Mouse (Mus musculus) lung, adult 2 months (tissue): ENCODE measurements around the gene Timm22. TPM values are rescaled to one million over a fixed set of nuclear protein-coding genes. Genes with fewer than 3 reads are reported as not detected.
A peak's percentile ranks its signal among the peaks of the same experiment; 100 is the strongest.

ENCODE experiments used
- DNase-seq: peaks from one replicate; pipeline ENCODE4 v3.0.0; 2022
- H3K4me1 ChIP-seq: fragments of 200-500 bp; 2 replicates; pipeline ENCODE4 v1.6.1; 2011; ENCODE audit warnings: low read length; ENCODE audit not compliant: control insufficient read depth, insufficient read depth
- H3K4me3 ChIP-seq: fragments of 200-500 bp; replicated peaks from 2 replicates; pipeline ENCODE3; 2011; ENCODE audit warnings: low read depth, mild to moderate bottlenecking, control low read depth, low read length; ENCODE audit errors: extremely low read depth
- CTCF ChIP-seq: fragments of 200-500 bp; IDR thresholded peaks from 2 replicates; pipeline ENCODE4 v1.5.1; 2011; ENCODE audit warnings: mild to moderate bottlenecking, low read length, control low read depth; ENCODE audit not compliant: insufficient read depth
- POLR2A ChIP-seq: fragments of 200-500 bp; IDR thresholded peaks from 2 replicates; pipeline ENCODE4 v1.6.1; 2011; ENCODE audit warnings: low read depth, mild to moderate bottlenecking, control low read depth, low read length, borderline replicate concordance; ENCODE audit errors: extremely low read depth
- WGBS: fragments of 180-500 bp; shearing (Covaris S2); methylation state at CpG from one replicate; pipeline ENCODE4 v1.1.7; 2018; 5-methylcytosine and 5-hydroxymethylcytosine counted together
- polyA plus RNA-seq: library from polyadenylated mRNA; depleted of rRNA; stranded (reverse); fragments of >200 nt; gene quantifications from 2 replicates; pipeline ENCODE4 v1.2.3, GENCODE M21; 2012

The Timm22 gene
- polyA plus RNA-seq, 1 experiment = 9.8 TPM

DNA sequence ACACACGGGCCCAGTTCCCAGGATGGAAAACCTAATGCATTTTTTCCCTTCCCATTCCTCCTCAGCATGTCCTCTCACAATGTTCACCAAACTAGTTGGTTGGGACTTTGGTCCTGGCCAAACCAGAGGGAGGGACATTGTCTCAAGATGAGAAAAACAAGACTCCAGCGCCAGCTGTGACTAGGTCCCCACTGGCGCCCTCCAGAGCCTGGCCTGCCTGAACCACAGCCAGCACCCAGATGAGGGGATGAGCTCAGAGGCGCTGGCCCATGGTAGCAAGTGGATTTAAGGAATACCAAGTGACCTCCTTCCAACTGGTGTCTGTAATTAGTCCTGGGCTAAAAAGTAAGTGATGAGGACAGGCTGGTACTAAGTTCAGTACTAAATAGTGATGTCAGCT lies 14.1 kb downstream of the Timm22 start:
- H3K4me1 ChIP-seq = peaks cover 7% of the 10 kb centered on the region
- no peak overlapping the region for H3K4me3 ChIP-seq
- 63% methylated on average over 4 of the region's 4 CpGs for WGBS
- TF ChIP-seq CTCF (no peak), POLR2A (no peak)
- DNase-seq = no peak

DNA sequence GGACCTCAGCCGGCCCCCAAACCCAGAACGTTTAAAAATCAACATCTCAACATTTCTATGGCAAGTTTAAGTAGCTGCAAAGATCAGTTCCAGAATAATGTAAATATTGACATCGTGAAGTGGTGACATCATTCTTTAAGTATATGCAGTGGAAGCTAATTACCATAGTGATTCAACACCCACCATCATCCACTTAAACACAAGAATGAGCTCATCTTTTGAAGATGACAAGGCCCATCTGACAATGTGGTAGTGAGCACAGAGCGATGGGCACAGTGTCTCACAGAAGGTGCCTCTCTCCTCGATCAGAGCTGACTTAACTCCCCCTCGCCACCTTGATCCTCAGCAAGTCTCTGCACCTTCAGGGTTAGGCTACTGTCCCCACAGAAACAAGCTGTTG lies 19.0 kb downstream of the Timm22 start:
- TF ChIP-seq CTCF = no peak
- TF ChIP-seq POLR2A = no peak
- no peak for DNase-seq
- WGBS = 61% methylated on average over 6 of the region's 6 CpGs
- H3K4me1 ChIP-seq = peaks cover 7% of the 10 kb centered on the region
- no peak overlapping the region for H3K4me3 ChIP-seq

DNA sequence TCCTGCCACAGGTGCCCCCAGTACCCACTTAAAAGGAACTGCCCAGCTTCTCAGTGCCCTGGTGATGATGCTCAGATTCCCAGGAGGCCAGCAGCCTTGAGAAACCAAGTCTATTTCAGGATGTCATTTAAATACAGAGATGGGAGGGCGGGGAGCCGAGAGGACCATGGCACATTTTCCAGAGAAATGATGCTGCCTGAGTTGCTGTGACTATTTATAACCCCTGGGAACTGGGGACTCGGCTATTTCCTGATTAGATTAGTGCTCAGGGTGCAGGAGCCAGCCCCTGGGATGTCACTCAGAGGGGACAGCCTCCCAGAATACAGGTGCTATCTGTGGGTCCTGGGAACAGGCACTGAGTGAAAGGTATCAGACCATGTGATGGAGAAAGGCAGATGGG lies 21.0 kb downstream of the Timm22 start:
- TF ChIP-seq POLR2A = no peak
- Histone ChIP-seq H3K4me3 (no peak overlapping the region), H3K4me1 (peaks cover 7% of the 10 kb centered on the region)
- no peak for DNase-seq
- WGBS = 59% methylated on average over 3 of the region's 3 CpGs

DNA sequence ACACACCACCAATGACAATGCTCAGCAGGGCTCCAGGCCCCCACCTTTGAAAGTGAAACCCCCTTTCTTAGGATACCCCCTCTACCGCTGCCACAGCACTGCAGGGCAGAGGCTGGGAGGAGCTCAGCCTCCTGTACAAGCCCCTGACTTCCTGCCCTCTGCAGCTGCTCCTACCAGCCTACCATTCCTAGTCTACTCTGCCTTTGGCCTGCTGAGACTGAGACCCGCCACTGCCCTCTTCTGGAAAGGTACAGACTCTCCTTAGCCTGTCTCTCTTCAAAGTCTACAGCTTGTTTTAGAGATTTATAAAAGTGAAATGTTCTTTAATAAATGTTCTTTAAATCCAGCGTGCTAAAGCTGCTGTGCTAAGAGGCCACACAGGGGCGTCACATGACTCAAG lies 22.3 kb downstream of the Timm22 start:
- H3K4me3 ChIP-seq = no peak overlapping the region
- WGBS = 68% methylated on average over 4 of the region's 4 CpGs
- no peak for TF ChIP-seq POLR2A
- TF ChIP-seq CTCF = no peak
- H3K4me1 ChIP-seq = peaks cover 7% of the 10 kb centered on the region
- DNase-seq = no peak

DNA sequence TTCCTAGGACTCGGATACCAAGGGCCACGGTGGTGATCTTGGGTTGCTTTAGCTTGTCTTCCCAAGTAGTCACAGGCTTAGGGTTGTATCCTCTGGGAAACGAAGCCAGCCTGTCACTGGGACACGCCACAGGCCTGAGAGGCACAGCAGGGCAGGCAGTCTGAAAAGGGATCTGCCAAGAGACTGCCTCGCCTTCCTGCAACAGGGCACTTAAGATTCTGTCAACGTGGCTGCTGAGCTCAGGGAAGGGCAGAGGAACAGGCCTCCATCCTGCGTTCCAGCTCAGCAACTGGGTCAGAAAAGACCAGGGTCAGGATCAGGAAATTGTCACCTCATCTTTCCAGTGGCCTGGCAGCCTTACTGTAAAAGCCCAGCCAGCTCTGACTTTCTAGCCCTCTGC lies 22.8 kb downstream of the Timm22 start:
- 59% methylated on average over 7 of the region's 7 CpGs for WGBS
- Histone ChIP-seq H3K4me3 (no peak overlapping the region), H3K4me1 (peaks cover 7% of the 10 kb centered on the region)
- DNase-seq = no peak
- TF ChIP-seq CTCF (no peak), POLR2A (no peak)

DNA sequence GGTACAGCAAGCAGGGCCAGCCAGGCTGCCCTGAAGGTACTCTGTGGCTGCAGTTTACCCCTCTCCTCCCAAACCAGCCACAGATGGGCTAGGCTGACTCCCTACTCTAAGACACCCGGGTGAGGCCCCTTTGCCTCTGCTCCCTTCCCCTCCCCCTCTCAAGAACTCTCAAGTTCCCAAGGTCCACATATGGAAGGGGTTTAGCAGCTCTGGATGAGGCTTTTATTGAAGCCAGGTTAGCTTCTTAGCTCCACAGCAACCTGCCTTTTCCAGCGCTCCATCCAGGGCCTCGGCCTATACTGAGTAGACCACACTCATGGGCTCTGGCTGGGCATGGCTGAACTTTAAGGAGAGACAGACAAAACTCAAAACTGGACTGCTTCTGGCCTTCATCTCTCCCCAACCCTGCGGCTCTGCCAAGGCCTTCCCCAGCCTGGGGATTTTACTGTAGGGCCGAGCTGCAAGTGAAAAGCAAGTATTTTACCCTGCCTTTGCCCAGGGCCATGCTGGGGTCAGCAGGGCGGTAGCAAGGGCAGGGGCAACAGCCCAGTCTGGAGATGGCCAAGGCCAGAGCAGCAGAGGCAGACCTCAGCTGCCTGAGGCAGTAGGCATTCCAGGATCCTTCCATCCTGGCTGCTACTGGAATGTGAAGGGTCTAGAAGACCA lies 23.3 kb downstream of the Timm22 start:
- Histone ChIP-seq H3K4me1 (peaks cover 5% of the 10 kb centered on the region), H3K4me3 (no peak overlapping the region)
- WGBS = 76% methylated on average over 6 of the region's 6 CpGs
- DNase-seq = no peak
- TF ChIP-seq CTCF (no peak), POLR2A (no peak)

DNA sequence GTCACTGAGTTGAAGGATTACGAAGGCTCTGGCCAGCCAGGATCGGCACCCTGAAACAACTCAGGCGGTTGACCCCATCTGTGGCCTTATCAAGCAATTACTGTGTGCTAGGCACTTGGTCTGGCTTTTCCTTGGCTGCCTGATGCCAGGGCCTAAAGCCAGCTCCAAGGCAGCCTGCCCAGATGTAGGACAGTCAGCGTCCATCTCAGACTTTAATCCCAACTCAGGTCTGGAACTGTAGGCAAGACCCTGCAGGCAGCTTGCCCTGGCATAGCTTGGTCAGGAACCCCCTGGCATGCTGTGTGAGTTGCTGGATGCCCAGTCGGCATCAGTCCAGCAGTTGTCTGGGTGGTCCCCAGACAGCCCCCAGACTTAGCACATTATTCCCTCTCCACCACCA lies 29.3 kb downstream of the Timm22 start:
- DNase-seq = no peak
- peaks cover 2% of the 10 kb centered on the region; the same call in 1 of the 2 replicates for H3K4me1 ChIP-seq
- H3K4me3 ChIP-seq = peak overlapping the region; percentile 20
- TF ChIP-seq CTCF = no peak
- no peak for TF ChIP-seq POLR2A
- WGBS = 65% methylated on average over 5 of the region's 5 CpGs

DNA sequence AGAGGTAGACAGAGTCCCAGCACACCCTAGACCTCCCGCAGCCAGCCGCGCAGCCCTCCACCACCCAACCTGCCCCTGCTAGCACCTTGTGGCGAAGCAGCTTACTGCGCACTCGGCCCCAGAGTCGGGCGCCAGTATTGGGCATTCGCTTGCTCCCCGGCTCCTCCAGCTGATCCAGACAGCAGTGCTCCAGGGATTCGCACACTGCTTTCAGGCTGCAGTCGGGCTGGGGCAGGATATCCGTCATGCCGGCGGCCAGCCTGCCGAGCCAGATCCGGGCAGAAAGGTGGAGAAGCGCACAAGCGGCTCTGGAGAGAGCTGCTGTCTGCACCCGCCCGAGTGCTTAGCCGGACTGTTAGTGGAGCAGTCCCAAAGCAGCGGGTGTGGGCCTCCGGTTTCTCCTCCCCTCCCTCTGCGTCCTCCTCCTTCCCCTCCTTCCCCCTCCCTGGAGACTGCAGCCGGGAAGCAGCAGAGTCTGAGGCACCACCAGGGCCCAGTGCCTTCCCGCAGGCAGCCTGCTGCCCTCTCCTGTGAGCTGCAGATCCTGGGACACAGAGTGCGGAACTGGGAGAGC lies 30.2 kb downstream of the Timm22 start:
- Histone ChIP-seq H3K4me1 (peaks cover 2% of the 10 kb centered on the region; the same call in 1 of the 2 replicates), H3K4me3 (peak overlapping the region; percentile 54)
- no peak for TF ChIP-seq CTCF
- peak; percentile 64; the same call in 1 of the 2 replicates for TF ChIP-seq POLR2A
- DNase-seq = peak; percentile 39
- 21% methylated on average over 28 of the region's 28 CpGs for WGBS

DNA sequence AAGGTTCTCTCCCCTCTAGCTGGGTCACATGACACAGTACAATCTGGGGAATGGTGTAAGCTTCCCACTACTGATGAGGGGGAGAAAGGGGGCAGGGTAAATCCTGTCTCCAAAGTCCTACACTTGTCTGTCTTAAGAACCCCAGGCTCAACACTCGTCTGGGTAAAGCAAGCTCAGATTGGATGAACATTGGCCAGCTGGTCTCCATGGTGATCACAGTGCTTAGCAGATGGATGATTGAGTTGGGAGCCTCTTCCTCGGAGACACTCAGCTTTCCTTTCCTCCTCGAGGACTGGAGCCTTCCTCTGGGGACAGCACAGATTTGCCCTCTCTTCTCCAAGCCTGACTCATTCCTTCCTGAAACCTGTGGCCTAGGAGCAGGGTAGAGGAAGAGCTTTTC lies 32.9 kb downstream of the Timm22 start:
- no peak overlapping the region for H3K4me3 ChIP-seq
- no peak for TF ChIP-seq POLR2A
- no peak for TF ChIP-seq CTCF
- H3K4me1 ChIP-seq = peaks cover 2% of the 10 kb centered on the region; the same call in 1 of the 2 replicates
- WGBS = 47% methylated on average over 3 of the region's 3 CpGs
- no peak for DNase-seq

DNA sequence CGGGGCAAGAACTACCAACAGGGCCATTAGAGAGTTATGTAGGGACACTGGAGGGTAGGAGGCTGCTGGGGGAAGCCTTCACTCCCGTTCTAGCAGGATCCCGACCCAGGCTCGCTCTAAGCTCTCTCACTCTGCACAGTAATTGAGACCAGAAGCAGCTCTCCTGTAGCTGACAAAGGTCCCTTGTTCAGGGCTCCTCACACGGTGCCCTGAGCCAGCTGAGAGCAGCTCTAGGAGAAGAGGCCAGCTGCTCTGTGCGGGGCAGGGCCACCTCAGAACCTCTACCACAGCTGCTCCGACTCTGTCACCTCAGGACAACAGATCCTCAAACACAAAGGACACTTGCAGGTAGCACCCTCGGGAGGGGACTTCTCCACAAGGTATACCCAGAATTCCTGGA lies 38.7 kb downstream of the Timm22 start:
- Histone ChIP-seq H3K4me3 (no peak overlapping the region), H3K4me1 (no peaks in the 10 kb centered on the region)
- DNase-seq = no peak
- WGBS = 68% methylated on average over 8 of the region's 8 CpGs
- TF ChIP-seq POLR2A (no peak), CTCF (no peak)
